Mouse (Mus musculus) ES-E14 (cell line): ENCODE measurements around the gene 9930021J03Rik. TPM values are rescaled to one million over a fixed set of nuclear protein-coding genes. Genes with fewer than 3 reads are reported as not detected.

Source experiments
- DNase-seq: peaks from one replicate; pipeline ENCODE4 v3.0.0-alpha.2; 2013; ENCODE audit warnings: low read depth, low spot score
- H3K27ac ChIP-seq: 2 replicates; pipeline ENCODE4 v1.5.1; 2012; ENCODE audit warnings: low read depth, mild to moderate bottlenecking, low read length, moderate library complexity, mixed read lengths; ENCODE audit not compliant: poor library complexity, insufficient read depth, severe bottlenecking
- H3K36me3 ChIP-seq: 2 replicates; pipeline ENCODE4 v1.6.1; 2012; ENCODE audit warnings: mild to moderate bottlenecking, low read length, moderate library complexity, mixed read lengths; ENCODE audit not compliant: control insufficient read depth, poor library complexity, insufficient read depth, severe bottlenecking
- H3K4me1 ChIP-seq, 2 experiments: fragments of 150-350 bp in 1 of 2; sonication (generic) in 1 of 2; 2 replicates each; pipeline ENCODE4 v1.6.1; 2012; ENCODE audit warnings: low read length in 2 of 2, mild to moderate bottlenecking in 1 of 2, mixed read lengths in 1 of 2; ENCODE audit not compliant: control insufficient read depth in 2 of 2, insufficient read depth in 2 of 2, poor library complexity in 1 of 2
- H3K4me3 ChIP-seq, 2 experiments: fragments of 150-350 bp in 1 of 2; sonication (generic) in 1 of 2; 2 replicates each; pipeline ENCODE4 v1.5.1; 2012; ENCODE audit warnings: low read length in 2 of 2, low read depth in 1 of 2, mild to moderate bottlenecking in 1 of 2, mixed read lengths in 1 of 2; ENCODE audit not compliant: insufficient read depth in 1 of 2, poor library complexity in 1 of 2, severe bottlenecking in 1 of 2
- H3K9ac ChIP-seq: 2 replicates; pipeline ENCODE4 v1.6.1; 2012; ENCODE audit warnings: low read depth, mild to moderate bottlenecking, low read length, mixed read lengths; ENCODE audit not compliant: poor library complexity, insufficient read depth, severe bottlenecking
- H3K9me3 ChIP-seq: fragments of 150-350 bp; sonication (generic); 2 replicates; pipeline ENCODE4 v1.6.1; 2012; ENCODE audit warnings: low read depth, mild to moderate bottlenecking, low read length; ENCODE audit not compliant: control insufficient read depth, insufficient read depth
- CHD2 ChIP-seq: IDR thresholded peaks from 2 replicates; pipeline ENCODE4 v1.6.1; 2014; ENCODE audit warnings: mild to moderate bottlenecking, low read depth, low read length, inconsistent platforms
- HCFC1 ChIP-seq: IDR thresholded peaks from 2 replicates; pipeline ENCODE4 v1.6.1; 2012; ENCODE audit warnings: low read length, inconsistent platforms, borderline replicate concordance; ENCODE audit not compliant: insufficient read depth
- MAFK ChIP-seq: IDR thresholded peaks from 2 replicates; pipeline ENCODE4 v1.6.1; 2014; ENCODE audit warnings: mild to moderate bottlenecking, low read depth, low read length, inconsistent platforms; ENCODE audit not compliant: insufficient read depth
- ZC3H11A ChIP-seq: IDR thresholded peaks from 2 replicates; pipeline ENCODE4 v1.6.1; 2012; ENCODE audit warnings: low read depth, mild to moderate bottlenecking, inconsistent platforms, low read length, borderline replicate concordance
- ZNF384 ChIP-seq: IDR thresholded peaks from 2 replicates; pipeline ENCODE4 v1.6.1; 2012; ENCODE audit warnings: low read depth, low read length, inconsistent platforms
- in situ Hi-C, 2 experiments: fragments of 600-800 bp; cut with MboI; formaldehyde crosslinking; loops; one replicate each; pipeline ENCODE4 v1.15.1; 2025; ENCODE audit warnings: low sequenced_read_pairs in 2 of 2, inconsistent platforms in 1 of 2; ENCODE audit not compliant: unreplicated experiment in 2 of 2
- total RNA-seq: library from RNA; depleted of rRNA; stranded (reverse); fragments of 300-350 nt; gene quantifications from 2 replicates; pipeline ENCODE4 v1.2.3, GENCODE M21; 2012; rRNA removed

9930021J03Rik gene
- total RNA-seq = 14.4 and 15.3 TPM in 2 replicates

- Histone ChIP-seq H3K4me3 (peak within 1 kb of the TSS; percentile 88 to 95), H3K9me3 (no peaks in the 10 kb centered on the region), H3K27ac (peak within 1 kb of the TSS; percentile 87), H3K36me3 (0 out of 2 replicates have a peak, but pooled peaks cover 2% of the 10 kb centered on the region), H3K4me1 (peaks cover 1 to 5% of the 10 kb centered on the region in 2 experiments; a peak in 1 of 4 replicates), H3K9ac (peak within 1 kb of the TSS; percentile 91)
- DNase-seq = peak; percentile 98
- no peak for TF ChIP-seq ZNF384
- TF ChIP-seq CHD2 = no peak
- TF ChIP-seq ZC3H11A = peak; percentile 52; the same call in 1 of the 2 replicates
- TF ChIP-seq HCFC1 = peak; percentile 86
- TF ChIP-seq MAFK = no peak
- in situ Hi-C loops = no loop called here
Observed at GRCm38 (mm10) chr19:29805917-29806785, at the start of gene 9930021J03Rik. 9930021J03Rik (minus strand) TSS chr19:29805989.

GRCm38 (mm10) chr19:29853711-29854110, 47.9 kb upstream of the 9930021J03Rik start:
- Histone ChIP-seq H3K9me3 (no peaks in the 10 kb centered on the region), H3K9ac (no peak overlapping the region), H3K4me3 (no peak overlapping the region), H3K4me1 (no peaks in the 10 kb centered on the region), H3K27ac (no peak overlapping the region), H3K36me3 (no peaks in the 10 kb centered on the region)
- no peak for DNase-seq
- no peak for TF ChIP-seq ZC3H11A
- TF ChIP-seq MAFK = no peak
- TF ChIP-seq ZNF384 = no peak
- no peak for TF ChIP-seq HCFC1
- no peak for TF ChIP-seq CHD2
- in situ Hi-C loops = no loop called here

- in situ Hi-C loops = no loop called here
- H3K36me3 ChIP-seq = no peaks in the 10 kb centered on the region
- no peak overlapping the region for H3K27ac ChIP-seq
- no peak overlapping the region for H3K4me3 ChIP-seq
- TF ChIP-seq ZNF384 (no peak), HCFC1 (no peak), CHD2 (no peak), ZC3H11A (no peak), MAFK (no peak)
- no peaks in the 10 kb centered on the region for H3K4me1 ChIP-seq
- DNase-seq = no peak
- H3K9ac ChIP-seq = no peak overlapping the region
- no peaks in the 10 kb centered on the region for H3K9me3 ChIP-seq
Observed at GRCm38 (mm10) chr19:29851036-29851690, 45.4 kb upstream of the 9930021J03Rik start.

- no peak overlapping the region for H3K4me3 ChIP-seq
- H3K9me3 ChIP-seq = no peaks in the 10 kb centered on the region
- no peak for DNase-seq
- no peak overlapping the region for H3K27ac ChIP-seq
- no peaks in the 10 kb centered on the region for H3K4me1 ChIP-seq
- no peak overlapping the region for H3K9ac ChIP-seq
- in situ Hi-C loops = no loop called here
- H3K36me3 ChIP-seq = no peaks in the 10 kb centered on the region
- no peak for TF ChIP-seq MAFK
- no peak for TF ChIP-seq CHD2
- TF ChIP-seq HCFC1 = no peak
- TF ChIP-seq ZNF384 = no peak
- no peak for TF ChIP-seq ZC3H11A
Observed at GRCm38 (mm10) chr19:29849924-29850551, 44.2 kb upstream of the 9930021J03Rik start.
